Mouse (Mus musculus) hematopoietic stem cell, adult 5-6 weeks (primary cell): ENCODE measurements around the gene Mmp14. TPM values are rescaled to one million over a fixed set of nuclear protein-coding genes. Genes with fewer than 3 reads are reported as not detected.

Experiments used
- ATAC-seq, 2 experiments: fragments of 125-278 bp in 1 of 2; replicated peaks in 1 of 2; 2 replicates each; pipeline ENCODE4 v1.8.0; 2016 to 2017; ENCODE audit warnings: inconsistent platforms in 2 of 2, mild to moderate bottlenecking in 2 of 2, moderate number of reproducible peaks in 2 of 2, low read depth in 1 of 2, moderate TSS enrichment in 1 of 2; ENCODE audit not compliant: low FRiP score in 2 of 2, poor library complexity in 2 of 2, severe bottlenecking in 2 of 2, insufficient read depth in 1 of 2, low TSS enrichment in 1 of 2
- total RNA-seq: library from RNA; stranded (forward); fragments of 172-1452, 232-1000 nt; gene quantifications from 2 replicates; pipeline ENCODE4 v1.2.3, GENCODE M21; 2017

The Mmp14 gene
- total RNA-seq, 1 experiment from 2014 or later, result 7.5 TPM

DNA sequence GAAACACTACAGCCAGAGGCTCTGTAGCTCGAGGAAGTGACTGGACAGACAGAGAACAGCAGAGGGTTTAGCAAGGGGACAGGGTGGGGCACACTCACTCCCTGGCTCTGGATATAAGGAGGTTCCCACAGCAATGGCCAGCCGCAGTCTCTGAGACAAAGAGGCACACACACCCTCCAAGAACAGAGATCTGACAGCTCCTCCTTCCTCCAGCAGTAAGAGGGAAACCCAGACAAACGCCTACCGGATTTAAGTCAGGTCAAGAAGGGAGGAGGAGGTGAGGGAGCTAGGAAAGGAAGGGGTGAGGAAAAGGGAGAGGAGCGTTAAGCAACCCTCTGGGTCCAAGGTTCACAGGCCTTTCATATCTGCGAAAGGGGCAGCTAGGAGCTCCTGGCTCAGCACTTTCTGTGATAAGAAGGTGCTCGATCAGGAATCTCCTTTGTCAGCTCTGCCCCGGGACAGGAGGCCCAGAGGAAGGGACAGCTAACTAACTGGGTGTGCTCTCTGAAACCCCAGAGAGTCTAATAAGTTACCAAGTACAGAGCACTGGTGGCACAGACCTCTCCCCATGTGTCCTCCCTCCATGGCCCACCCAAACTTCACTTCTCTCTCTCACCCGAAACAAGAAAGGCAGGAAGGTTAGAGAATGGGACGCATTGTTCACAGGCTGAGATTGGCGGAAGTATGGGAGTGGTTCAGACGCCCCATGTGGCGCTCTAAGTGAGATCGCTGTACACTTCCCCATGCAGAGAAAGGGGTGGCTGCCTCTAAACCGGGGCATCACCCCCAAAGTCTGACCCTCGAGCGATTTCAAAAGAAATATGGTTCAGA, 21.2 kb upstream of the Mmp14 start:
- ATAC-seq, result peak in 1 of 2 experiments; percentile 27; a peak in 1 of 4 replicates

- ATAC-seq, result no peak
Measured at GRCm38 (mm10) chr14:54412000-54412576, 19.3 kb upstream of the Mmp14 start.

DNA sequence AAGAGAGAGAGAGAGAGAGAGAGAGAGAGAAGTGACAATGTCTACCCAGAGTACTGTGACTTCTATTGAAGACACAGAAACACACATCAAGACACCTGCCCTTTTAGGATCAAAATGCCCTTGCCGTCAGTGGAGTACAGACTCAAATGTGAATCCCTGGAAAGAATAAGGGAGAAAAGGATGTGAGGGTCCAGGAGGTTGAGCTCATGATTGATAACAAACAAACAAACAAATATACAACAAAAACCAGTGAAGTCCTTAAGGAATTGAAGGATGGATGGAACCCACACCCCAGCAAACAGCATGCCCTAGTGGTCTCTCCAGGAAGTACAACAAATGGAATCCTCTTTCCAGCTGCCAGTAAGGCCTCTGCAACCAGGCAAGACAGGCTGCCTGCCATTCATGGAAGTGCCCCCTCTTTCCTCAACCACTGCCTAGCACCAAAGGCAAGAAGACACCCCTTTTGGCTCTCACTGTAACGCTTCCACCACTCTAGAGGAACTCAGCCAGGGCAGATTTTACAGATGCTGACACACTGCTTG, 18.7 kb upstream of the Mmp14 start:
- ATAC-seq, result 0 out of 4 replicates have a peak, but pooled peaks of 1 of the 2 experiments have one; percentile 38

GRCm38 (mm10) chr14:54413877-54414700, 17.3 kb upstream of the Mmp14 start:
- no peak for ATAC-seq

DNA sequence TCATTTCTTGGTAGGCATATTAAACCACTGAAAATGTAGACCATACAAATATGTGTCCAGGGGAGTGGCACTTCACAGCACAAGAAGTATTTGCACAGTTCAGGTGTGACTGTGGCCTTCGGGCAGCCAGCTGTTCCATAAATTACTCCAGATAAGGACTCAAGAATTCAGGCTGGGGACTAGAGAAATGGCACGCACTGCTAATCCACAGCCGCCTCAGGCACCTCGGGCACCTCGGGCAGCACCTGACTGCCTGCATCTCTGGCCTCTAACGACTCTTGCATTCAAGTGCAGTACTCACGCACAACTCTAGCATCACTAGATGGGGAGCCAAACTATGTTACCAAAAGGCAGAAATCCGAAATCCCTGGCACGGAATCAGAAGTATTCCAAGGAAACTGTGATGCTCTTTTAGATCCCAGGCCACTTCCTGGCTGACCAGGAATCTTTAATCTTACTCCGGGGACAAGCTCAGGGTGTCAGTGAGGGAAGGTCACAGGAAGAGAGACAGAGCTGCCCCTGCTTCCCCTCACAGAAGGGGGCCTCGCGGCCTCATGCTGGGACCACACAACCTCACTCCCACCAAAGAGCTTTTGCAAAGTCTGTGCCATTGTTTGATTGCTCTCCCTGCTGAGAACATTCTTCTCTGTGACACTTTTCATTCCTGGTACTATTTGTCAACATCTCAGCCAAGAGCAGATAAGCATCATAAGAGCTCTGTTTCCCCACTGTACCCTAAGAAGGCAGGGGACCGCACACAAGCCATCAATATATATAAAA, 16.0 kb upstream of the Mmp14 start:
- ATAC-seq, result no peak

DNA sequence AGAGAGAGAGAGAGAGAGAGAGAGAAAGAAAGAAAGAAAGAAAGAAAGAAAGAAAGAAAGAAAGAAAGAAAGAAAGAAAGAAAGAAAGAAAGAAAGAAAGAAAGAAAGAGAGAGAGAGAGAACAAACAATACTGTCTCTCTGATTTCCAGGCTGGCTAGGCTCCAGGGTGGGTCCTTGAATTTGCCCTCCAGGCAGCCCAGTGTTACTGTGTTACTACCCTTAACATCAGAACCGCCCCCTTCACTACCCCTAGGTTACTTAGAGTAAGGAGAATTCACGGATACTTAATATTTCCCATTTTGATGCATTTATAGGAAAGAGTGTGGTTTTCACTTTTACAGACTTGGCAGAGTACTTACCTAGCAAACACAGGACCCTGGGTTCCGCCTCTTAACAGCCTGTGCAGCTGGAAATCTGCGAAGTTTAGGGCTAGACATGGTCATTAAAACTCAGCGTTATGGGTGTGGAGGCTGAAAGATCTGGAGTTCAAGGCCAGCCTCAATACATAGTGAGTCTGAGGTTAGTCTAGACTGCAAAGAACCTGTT, 15.1 kb upstream of the Mmp14 start:
- ATAC-seq, result no peak

GRCm38 (mm10) chr14:54416830-54417229, 14.6 kb upstream of the Mmp14 start:
- ATAC-seq, result no peak

GRCm38 (mm10) chr14:54417623-54418081, 13.8 kb upstream of the Mmp14 start, which contains the start of gene Slc7a7:
TSS of gene Slc7a7 (minus strand) at chr14:54417780.
- peak in 1 of 2 experiments; percentile 18; a peak in 1 of 4 replicates for ATAC-seq

DNA sequence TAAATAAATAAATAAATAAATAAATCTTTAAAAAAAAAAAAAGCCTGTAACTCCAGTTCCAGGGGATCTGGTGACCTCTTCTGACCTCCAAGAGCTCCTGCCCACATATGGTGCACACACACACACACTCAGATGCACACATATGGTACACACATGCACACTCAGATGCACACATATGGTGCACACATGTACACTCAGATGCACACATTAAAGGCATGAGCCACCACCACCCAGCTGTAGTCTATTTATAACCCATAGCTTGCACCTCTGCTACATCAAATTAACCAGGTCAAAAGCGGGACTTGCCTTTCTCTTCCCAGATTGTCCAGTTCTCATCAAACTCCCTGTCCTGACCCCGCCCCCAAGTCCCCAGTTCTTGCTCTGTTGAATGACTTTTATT, 10.4 kb upstream of the Mmp14 start:
- ATAC-seq, result no peak

GRCm38 (mm10) chr14:54423406-54423805, 8.0 kb upstream of the Mmp14 start:
- no peak for ATAC-seq

DNA sequence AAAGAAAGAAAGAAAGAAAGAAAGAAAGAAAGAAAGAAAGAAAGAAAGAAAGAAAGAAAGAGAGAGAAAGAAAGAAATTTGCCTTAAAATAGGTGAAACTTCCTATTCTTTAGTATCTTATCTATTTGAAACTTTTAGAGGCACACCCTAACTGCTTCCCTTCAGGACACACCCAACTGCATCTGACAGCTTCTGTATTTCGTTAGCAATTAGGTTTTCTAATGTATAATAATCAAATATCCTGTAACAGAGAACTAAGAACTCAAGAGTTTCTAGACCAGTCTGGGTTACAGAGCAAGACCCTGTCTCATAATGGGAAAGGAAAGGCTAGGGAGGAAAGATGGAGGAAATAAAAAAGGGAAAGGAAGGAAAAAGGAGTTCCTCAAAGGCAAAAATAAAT, 6.8 kb upstream of the Mmp14 start:
- ATAC-seq, result no peak

- no peak for ATAC-seq
Measured at GRCm38 (mm10) chr14:54425540-54425939, 5.9 kb upstream of the Mmp14 start.

- ATAC-seq, result peak; percentile 34 to 48; a peak in 3 of 4 replicates
Measured at GRCm38 (mm10) chr14:54426003-54426688, 5.3 kb upstream of the Mmp14 start.

DNA sequence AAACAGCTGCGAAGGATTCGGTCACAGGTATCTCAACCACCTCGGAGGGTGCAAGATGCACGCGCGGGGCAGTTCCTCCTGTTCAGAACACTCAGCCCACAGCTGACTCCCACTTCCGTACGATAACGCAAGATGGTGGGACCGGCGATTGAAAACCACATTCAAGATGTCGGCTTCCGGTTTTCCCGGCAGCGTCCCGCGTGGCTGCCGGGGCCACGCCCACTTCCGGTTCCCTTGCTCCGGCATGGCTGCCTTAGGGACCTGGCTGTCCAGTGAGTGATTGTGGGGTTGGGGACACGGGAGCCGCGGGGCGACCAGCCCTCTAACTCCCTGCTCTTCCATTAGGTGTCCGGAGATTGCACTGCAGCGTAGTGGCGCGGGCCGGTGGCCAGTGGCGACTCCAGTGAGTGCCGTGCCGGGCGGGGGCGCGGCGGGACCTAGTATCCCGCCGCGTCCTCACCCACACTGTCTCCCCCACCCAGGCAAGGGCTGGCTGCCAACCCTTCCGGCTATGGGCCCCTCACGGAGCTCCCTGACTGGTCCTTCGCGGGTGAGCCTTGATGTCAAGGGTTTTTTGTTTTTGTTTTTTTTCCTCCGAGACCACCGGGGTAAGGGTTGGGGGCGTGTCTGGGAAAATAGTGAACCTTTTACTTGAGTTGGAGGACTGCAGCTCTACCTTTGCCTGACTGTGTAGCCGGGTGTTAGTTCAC, 4.6 kb upstream of the Mmp14 start, which contains the start of gene Mrpl52:
TSS of gene Mrpl52 (plus strand) at position 221 of the 710 bp plus-strand sequence.
- peak; percentile 72 to 78 for ATAC-seq

DNA sequence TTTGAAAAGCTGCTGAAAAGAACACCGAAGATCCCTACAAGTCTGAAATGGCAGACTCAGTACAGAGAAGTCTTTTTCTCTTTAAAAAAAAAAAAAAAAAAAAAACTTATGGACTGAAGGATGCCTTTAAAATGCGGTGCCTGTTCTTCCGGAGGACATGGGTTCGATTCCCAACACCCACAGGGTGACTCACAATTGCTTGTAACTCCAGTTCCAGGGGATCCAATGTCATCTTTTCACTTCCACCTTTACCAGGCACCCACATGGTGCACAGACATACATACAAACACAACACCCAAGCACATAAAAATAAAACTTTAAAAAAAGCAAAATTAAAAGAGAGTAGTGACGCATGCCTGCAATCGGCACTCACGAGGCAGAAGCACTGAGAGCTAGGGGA, 3.7 kb upstream of the Mmp14 start:
- no peak for ATAC-seq
